Mouse (Mus musculus) limb, embryonic 13.5 days (tissue): Measurements from ENCODE around the gene Jagn1. TPM values are rescaled to one million over a fixed set of nuclear protein-coding genes. Genes with fewer than 3 reads are reported as not detected.
A peak's percentile ranks its signal among the peaks of the same experiment; 100 is the strongest.

Source experiments
- ATAC-seq: fragments of 200-750 bp; cut with Nextera tagmentation; 2 replicates; pipeline ENCODE4 v1.8.0; 2017; ENCODE audit warnings: low read depth, moderate number of reproducible peaks, moderate TSS enrichment; ENCODE audit not compliant: low FRiP score
- H3K27ac ChIP-seq: fragments of 300-500 bp; sonication (generic); 2 replicates; pipeline ENCODE4 v1.5.1; 2015; ENCODE audit warnings: inconsistent platforms, mild to moderate bottlenecking, moderate library complexity
- H3K27me3 ChIP-seq: fragments of 300-500 bp; sonication (generic); 2 replicates; pipeline ENCODE4 v1.6.1; 2015; ENCODE audit warnings: mild to moderate bottlenecking, inconsistent platforms
- H3K36me3 ChIP-seq: fragments of 300-500 bp; sonication (generic); 2 replicates; pipeline ENCODE4 v1.6.1; 2015; ENCODE audit warnings: inconsistent platforms, mild to moderate bottlenecking, moderate library complexity
- H3K4me1 ChIP-seq: fragments of 300-500 bp; sonication (generic); 2 replicates; pipeline ENCODE4 v1.6.1; 2015; ENCODE audit warnings: inconsistent platforms
- H3K4me2 ChIP-seq: fragments of 300-500 bp; sonication (generic); replicated peaks from 2 replicates; pipeline ENCODE4 v1.6.1; 2015; ENCODE audit warnings: inconsistent platforms, mild to moderate bottlenecking, moderate library complexity
- H3K4me3 ChIP-seq: fragments of 300-500 bp; sonication (generic); 2 replicates; pipeline ENCODE4 v1.5.1; 2015; ENCODE audit warnings: moderate library complexity, mild to moderate bottlenecking, inconsistent platforms
- H3K9ac ChIP-seq: fragments of 300-500 bp; sonication (generic); 2 replicates; pipeline ENCODE4 v1.6.1; 2015; ENCODE audit warnings: mild to moderate bottlenecking, inconsistent platforms
- H3K9me3 ChIP-seq: fragments of 300-500 bp; sonication (generic); 2 replicates; pipeline ENCODE4 v1.6.1; 2016; ENCODE audit warnings: inconsistent platforms
- WGBS: fragments of 180-500 bp; shearing (Covaris S2); methylation state at CpG from one replicate; pipeline ENCODE4 v1.1.7; 2015; 5-methylcytosine and 5-hydroxymethylcytosine counted together
- polyA plus RNA-seq: library from polyadenylated mRNA; unstranded; fragments of >200 nt; fragmentation: Nextera tagmentation; extraction: Ambion mirVana; gene quantifications from 2 replicates; pipeline ENCODE4 v1.2.1, GENCODE M21; 2015

Jagn1 gene
- polyA plus RNA-seq, 1 experiment from 2014 or later: 88.2 TPM

DNA sequence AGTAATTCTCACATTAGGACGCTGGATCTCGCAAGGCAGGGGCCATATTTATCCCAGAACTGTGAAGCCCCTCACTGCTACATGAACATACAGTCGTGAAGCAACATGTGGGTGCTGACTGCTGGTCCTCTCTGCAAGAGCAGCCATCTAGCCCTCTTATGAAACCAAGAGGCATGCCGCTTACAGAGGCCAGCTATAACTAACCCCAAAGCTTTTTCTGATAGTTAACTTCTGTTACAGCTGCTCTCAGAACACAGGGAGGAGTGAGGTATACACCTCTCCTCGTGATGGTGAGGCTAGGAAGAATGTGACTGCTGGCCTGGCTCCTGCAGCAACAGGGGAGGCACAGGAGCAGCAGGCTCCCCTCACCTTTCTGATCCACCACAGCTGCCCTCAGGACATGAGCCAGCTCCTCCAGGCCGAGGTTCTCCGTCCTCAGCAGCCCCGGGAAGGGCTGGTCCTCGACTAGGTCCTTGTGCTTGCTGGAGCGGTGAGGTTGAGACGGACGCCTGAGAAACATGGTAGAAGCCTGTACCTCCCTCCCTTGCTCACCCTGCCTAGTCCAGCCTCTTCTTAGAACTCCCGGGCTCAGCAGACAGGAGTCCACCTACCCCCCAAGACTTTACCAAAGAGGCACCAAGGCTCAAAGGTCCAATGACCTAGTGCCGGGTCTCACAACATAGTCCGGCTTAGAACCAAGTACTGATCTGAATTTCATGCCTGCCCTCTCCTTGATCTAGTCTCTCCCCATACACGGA, 23.7 kb upstream of the Jagn1 start:
- peak overlapping the region; percentile 68 for H3K4me3 ChIP-seq
- peaks cover 34% of the 10 kb centered on the region for H3K36me3 ChIP-seq
- H3K9ac ChIP-seq: peak overlapping the region; percentile 81
- H3K4me2 ChIP-seq: peak overlapping the region; percentile 94
- H3K27ac ChIP-seq: peak overlapping the region; percentile 69; the same call in 1 of the 2 replicates
- no peaks in the 10 kb centered on the region for H3K9me3 ChIP-seq
- WGBS: 11% methylated on average over 16 of the region's 16 CpGs
- H3K27me3 ChIP-seq: no peaks in the 10 kb centered on the region
- peaks cover 20% of the 10 kb centered on the region for H3K4me1 ChIP-seq
- peak; percentile 62 for ATAC-seq

DNA sequence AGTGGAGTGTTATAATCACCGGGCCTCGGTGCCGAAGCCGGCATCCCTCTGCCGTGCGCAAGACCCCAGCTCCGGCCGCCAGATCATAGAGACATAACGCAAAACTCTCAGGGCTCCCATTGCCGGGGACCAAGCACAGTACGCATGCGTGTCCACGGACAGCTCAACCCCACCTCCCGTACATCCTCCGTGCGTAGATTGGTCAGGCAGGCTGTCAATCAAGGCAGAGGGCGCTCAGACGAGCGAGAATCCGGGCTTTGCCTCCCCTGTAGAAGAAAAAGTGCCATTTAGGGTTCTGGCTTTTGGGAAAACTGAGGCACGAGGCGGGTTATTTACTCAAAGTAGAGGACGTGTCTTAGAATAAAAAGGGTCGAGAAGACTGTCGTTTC, 23.2 kb upstream of the Jagn1 start, which contains the start of gene Rpusd3:
Rpusd3 (minus strand) TSS at position 142 of the 389 bp plus-strand sequence.
- Histone ChIP-seq H3K27ac (peak within 1 kb of the TSS; percentile 69; the same call in 1 of the 2 replicates), H3K4me3 (peak within 1 kb of the TSS; percentile 68), H3K4me2 (peak within 1 kb of the TSS; percentile 94), H3K9ac (peak within 1 kb of the TSS; percentile 81), H3K36me3 (peaks cover 28% of the 10 kb centered on the region), H3K4me1 (peaks cover 20% of the 10 kb centered on the region), H3K9me3 (no peaks in the 10 kb centered on the region), H3K27me3 (no peaks in the 10 kb centered on the region)
- ATAC-seq: peak; percentile 98
- WGBS: under 1% methylated on average over 25 of the region's 25 CpGs

- 73% methylated on average over 4 of the region's 4 CpGs for WGBS
- peaks cover 4% of the 10 kb centered on the region for H3K9me3 ChIP-seq
- H3K4me2 ChIP-seq: no peak overlapping the region
- no peak overlapping the region for H3K27ac ChIP-seq
- no peak overlapping the region for H3K4me3 ChIP-seq
- no peaks in the 10 kb centered on the region for H3K27me3 ChIP-seq
- peaks cover 10% of the 10 kb centered on the region for H3K4me1 ChIP-seq
- no peak for ATAC-seq
- H3K9ac ChIP-seq: no peak overlapping the region
- H3K36me3 ChIP-seq: no peaks in the 10 kb centered on the region
These were observed 19.4 kb upstream of the Jagn1 start for GRCm38 (mm10) chr6:113423000-113423399.

- Histone ChIP-seq H3K27ac (no peak overlapping the region), H3K4me1 (peaks cover 3% of the 10 kb centered on the region; the same call in 1 of the 2 replicates), H3K36me3 (no peaks in the 10 kb centered on the region), H3K9ac (no peak overlapping the region), H3K4me3 (no peak overlapping the region), H3K4me2 (no peak overlapping the region), H3K9me3 (peaks cover 4% of the 10 kb centered on the region), H3K27me3 (no peaks in the 10 kb centered on the region)
- WGBS: 83% methylated on average over 7 of the region's 7 CpGs
- ATAC-seq: no peak
These were observed 18.2 kb upstream of the Jagn1 start for GRCm38 (mm10) chr6:113424187-113424586.

DNA sequence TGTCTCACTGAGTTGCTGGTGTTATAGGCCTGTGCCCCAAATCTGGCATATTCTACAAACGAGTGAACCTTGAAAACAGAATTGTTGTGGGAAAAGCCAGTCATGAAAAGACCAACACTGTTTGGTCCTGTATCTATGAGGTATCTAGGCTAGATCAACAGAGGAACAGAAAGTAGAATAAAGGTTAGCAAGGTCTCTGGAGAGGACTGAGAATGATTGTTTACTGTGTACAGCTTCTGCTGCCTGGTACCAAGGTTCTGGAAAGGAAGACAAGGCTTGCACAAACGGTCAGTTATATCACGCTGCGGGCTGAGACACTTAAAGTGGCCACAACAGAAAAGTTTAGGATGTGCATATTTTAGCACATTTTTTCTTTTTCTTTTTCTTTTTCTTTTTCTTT, 15.7 kb upstream of the Jagn1 start:
- Histone ChIP-seq H3K36me3 (no peaks in the 10 kb centered on the region), H3K4me1 (no peaks in the 10 kb centered on the region), H3K4me2 (no peak overlapping the region), H3K27me3 (no peaks in the 10 kb centered on the region), H3K9ac (no peak overlapping the region), H3K27ac (no peak overlapping the region), H3K4me3 (no peak overlapping the region), H3K9me3 (peaks cover 4% of the 10 kb centered on the region)
- 87% methylated on average over 4 of the region's 4 CpGs for WGBS
- ATAC-seq: no peak

DNA sequence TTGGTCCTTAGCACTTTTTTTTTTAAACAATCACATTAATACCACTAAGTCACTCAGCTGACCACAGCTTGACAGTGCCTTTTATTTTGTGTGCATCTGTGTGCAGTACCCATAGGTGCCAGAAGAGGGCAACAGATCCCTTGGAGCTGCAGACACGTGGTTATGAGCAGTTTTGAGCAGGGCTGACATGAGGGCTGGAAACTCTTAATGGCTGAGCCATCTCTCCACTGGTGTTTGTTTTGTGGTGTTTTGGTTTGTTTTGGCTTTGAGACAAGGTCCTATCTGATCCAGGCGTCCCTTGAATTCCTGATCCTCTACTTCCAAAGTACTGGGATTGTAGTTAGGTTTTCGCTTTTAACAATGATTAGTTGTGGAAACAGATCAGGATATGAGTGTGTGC, 15.0 kb upstream of the Jagn1 start:
- H3K36me3 ChIP-seq: no peaks in the 10 kb centered on the region
- H3K4me1 ChIP-seq: no peaks in the 10 kb centered on the region
- no peaks in the 10 kb centered on the region for H3K27me3 ChIP-seq
- H3K27ac ChIP-seq: no peak overlapping the region
- no peak overlapping the region for H3K4me2 ChIP-seq
- H3K4me3 ChIP-seq: no peak overlapping the region
- ATAC-seq: no peak
- peaks cover 4% of the 10 kb centered on the region for H3K9me3 ChIP-seq
- 63% methylated on average over 3 of the region's 3 CpGs for WGBS
- H3K9ac ChIP-seq: no peak overlapping the region

DNA sequence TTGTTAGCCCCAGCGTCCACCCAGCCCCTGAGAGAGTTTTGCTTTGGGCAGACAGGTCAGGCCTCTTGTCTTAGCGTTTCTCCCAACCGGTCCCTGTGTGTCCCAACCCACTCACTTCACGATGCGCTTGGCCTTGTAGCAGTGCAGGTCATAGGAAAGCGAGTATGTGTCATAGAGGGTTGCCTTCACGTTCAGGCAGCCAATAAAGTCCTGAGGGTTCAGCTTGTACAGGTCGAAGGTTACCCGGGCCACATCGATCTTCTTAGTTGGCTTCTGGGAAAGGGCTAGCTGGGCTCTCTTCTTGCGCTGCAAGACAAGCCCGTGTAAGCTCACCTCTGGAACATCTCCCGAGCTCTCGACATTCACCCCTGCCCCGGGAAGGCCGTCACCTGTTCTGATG, 14.4 kb upstream of the Jagn1 start:
- Histone ChIP-seq H3K36me3 (no peaks in the 10 kb centered on the region), H3K9ac (no peak overlapping the region), H3K27me3 (no peaks in the 10 kb centered on the region), H3K4me3 (no peak overlapping the region), H3K4me1 (no peaks in the 10 kb centered on the region), H3K4me2 (no peak overlapping the region), H3K9me3 (peaks cover 4% of the 10 kb centered on the region), H3K27ac (no peak overlapping the region)
- 91% methylated on average over 16 of the region's 16 CpGs for WGBS
- no peak for ATAC-seq

- Histone ChIP-seq H3K27me3 (no peaks in the 10 kb centered on the region), H3K27ac (no peak overlapping the region), H3K4me1 (no peaks in the 10 kb centered on the region), H3K4me2 (no peak overlapping the region), H3K4me3 (no peak overlapping the region), H3K36me3 (no peaks in the 10 kb centered on the region), H3K9ac (no peak overlapping the region), H3K9me3 (peaks cover 4% of the 10 kb centered on the region)
- no peak for ATAC-seq
- 76% methylated on average over 3 of the region's 3 CpGs for WGBS
These were observed 12.4 kb upstream of the Jagn1 start for GRCm38 (mm10) chr6:113429965-113430364.

- no peak overlapping the region for H3K27ac ChIP-seq
- H3K4me2 ChIP-seq: no peak overlapping the region
- ATAC-seq: no peak
- no peaks in the 10 kb centered on the region for H3K36me3 ChIP-seq
- 58% methylated on average over 3 of the region's 3 CpGs for WGBS
- no peak overlapping the region for H3K9ac ChIP-seq
- no peaks in the 10 kb centered on the region for H3K4me1 ChIP-seq
- H3K9me3 ChIP-seq: peaks cover 4% of the 10 kb centered on the region
- H3K4me3 ChIP-seq: no peak overlapping the region
- H3K27me3 ChIP-seq: no peaks in the 10 kb centered on the region
These were observed 11.5 kb upstream of the Jagn1 start for GRCm38 (mm10) chr6:113430846-113431245.

DNA sequence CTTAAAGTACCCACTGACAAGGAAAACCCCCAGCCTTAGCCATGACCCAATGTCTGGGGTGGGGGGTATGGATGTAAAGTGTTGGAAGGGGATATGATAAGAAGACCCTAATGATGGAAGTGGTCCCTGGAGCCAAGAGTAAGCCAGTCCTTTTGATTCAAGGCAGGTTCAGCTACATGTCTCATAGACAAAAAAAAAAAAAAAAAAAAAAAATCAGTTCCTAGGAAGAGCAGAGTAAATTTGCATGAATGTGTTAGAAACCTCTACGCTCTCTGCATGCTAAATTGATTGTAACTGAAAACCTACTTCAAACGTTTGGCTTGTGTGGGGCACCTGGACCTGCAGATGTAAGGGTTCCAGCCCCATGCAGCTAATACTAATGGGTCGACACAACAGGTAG, 10.6 kb upstream of the Jagn1 start:
- Histone ChIP-seq H3K36me3 (no peaks in the 10 kb centered on the region), H3K27ac (no peak overlapping the region), H3K4me3 (no peak overlapping the region), H3K27me3 (no peaks in the 10 kb centered on the region), H3K4me1 (no peaks in the 10 kb centered on the region), H3K9ac (no peak overlapping the region), H3K4me2 (no peak overlapping the region), H3K9me3 (peaks cover 4% of the 10 kb centered on the region)
- 51% methylated on average over 3 of the region's 3 CpGs for WGBS
- ATAC-seq: no peak

DNA sequence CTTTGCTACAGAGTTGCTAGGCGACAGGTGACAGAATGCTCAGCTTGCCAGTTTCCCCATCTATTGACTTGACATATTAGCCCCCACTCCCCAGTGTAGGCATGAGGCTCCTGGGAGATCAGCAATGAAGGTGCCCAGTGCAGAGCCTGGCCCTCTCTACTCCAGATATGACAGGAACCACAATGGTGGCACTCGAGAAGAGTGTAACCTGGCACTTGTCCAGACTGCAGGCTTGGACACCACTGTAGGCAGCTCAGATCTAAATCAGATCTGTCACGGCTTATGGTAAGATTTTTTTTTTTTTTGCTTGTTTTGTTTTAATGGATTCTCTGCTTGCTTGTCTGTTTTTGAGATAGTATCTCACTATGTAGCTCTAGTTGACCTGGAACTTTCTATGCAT, 8.7 kb upstream of the Jagn1 start:
- Histone ChIP-seq H3K4me1 (no peaks in the 10 kb centered on the region), H3K4me3 (no peak overlapping the region), H3K27me3 (no peaks in the 10 kb centered on the region), H3K27ac (no peak overlapping the region), H3K9ac (no peak overlapping the region), H3K36me3 (no peaks in the 10 kb centered on the region), H3K4me2 (no peak overlapping the region), H3K9me3 (no peaks in the 10 kb centered on the region)
- no peak for ATAC-seq
- WGBS: 76% methylated on average over 3 of the region's 3 CpGs

- Histone ChIP-seq H3K27me3 (no peaks in the 10 kb centered on the region), H3K9me3 (no peaks in the 10 kb centered on the region), H3K27ac (no peak overlapping the region), H3K36me3 (no peaks in the 10 kb centered on the region), H3K4me1 (no peaks in the 10 kb centered on the region), H3K4me3 (no peak overlapping the region), H3K9ac (no peak overlapping the region), H3K4me2 (no peak overlapping the region)
- no peak for ATAC-seq
- 72% methylated on average over 7 of the region's 7 CpGs for WGBS
These were observed 7.7 kb upstream of the Jagn1 start for GRCm38 (mm10) chr6:113434691-113435090.

- no peak within 1 kb of the TSS for H3K4me2 ChIP-seq
- H3K9ac ChIP-seq: no peak within 1 kb of the TSS
- H3K27me3 ChIP-seq: no peaks in the 10 kb centered on the region
- H3K4me3 ChIP-seq: no peak within 1 kb of the TSS
- no peaks in the 10 kb centered on the region for H3K36me3 ChIP-seq
- H3K9me3 ChIP-seq: no peaks in the 10 kb centered on the region
- 73% methylated on average over 9 of the region's 9 CpGs for WGBS
- no peak for ATAC-seq
- no peaks in the 10 kb centered on the region for H3K4me1 ChIP-seq
- no peak within 1 kb of the TSS for H3K27ac ChIP-seq
These were observed 6.6 kb upstream of the Jagn1 start, which contains the start of gene Cidec for GRCm38 (mm10) chr6:113435664-113436205. Gene Cidec, minus strand, starts transcription at chr6:113435760.
